Mouse (Mus musculus) left cerebral cortex, postnatal 4 days (tissue): ENCODE measurements around the gene Sys1. TPM values are rescaled to one million over a fixed set of nuclear protein-coding genes. Genes with fewer than 3 reads are reported as not detected.
A peak's percentile ranks its signal among the peaks of the same experiment; 100 is the strongest.

Experiments
- DNase-seq: peaks from one replicate; pipeline ENCODE4 v3.0.0-alpha.2; 2022
- intact Hi-C: fragments of 180-260 bp; cut with DNase I; formaldehyde crosslinking; loops from one replicate; pipeline ENCODE4 v1.15.1; 2025
- total RNA-seq, 2 experiments: library from RNA; stranded (reverse); gene quantifications; 2 replicates each; pipeline ENCODE4 v1.2.3; 2021

Gene Sys1
- total RNA-seq, 2 experiments from 2014 or later, result 42.5 to 45.8 TPM

DNA sequence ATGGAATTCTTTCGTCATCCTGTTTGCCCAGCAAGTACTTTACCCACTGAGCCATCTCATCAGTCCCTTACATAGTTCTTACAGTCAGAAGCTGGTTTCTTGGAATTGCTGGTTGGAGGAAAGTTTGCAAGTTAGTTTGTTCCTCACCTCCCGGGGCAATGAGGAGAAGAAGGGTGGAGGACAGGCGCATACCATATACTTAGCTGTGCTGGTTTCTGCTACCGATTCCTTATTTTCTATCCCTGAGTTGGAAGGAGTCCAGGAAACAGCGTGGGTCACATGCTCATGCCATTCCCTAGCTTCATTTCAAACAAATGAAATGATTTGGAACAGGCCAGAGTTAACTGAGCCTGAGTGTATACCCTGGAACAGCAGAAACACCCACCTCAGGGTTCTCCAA, 7.8 kb upstream of the Sys1 start:
- no peak for DNase-seq
- intact Hi-C loops, result no loop called here

DNA sequence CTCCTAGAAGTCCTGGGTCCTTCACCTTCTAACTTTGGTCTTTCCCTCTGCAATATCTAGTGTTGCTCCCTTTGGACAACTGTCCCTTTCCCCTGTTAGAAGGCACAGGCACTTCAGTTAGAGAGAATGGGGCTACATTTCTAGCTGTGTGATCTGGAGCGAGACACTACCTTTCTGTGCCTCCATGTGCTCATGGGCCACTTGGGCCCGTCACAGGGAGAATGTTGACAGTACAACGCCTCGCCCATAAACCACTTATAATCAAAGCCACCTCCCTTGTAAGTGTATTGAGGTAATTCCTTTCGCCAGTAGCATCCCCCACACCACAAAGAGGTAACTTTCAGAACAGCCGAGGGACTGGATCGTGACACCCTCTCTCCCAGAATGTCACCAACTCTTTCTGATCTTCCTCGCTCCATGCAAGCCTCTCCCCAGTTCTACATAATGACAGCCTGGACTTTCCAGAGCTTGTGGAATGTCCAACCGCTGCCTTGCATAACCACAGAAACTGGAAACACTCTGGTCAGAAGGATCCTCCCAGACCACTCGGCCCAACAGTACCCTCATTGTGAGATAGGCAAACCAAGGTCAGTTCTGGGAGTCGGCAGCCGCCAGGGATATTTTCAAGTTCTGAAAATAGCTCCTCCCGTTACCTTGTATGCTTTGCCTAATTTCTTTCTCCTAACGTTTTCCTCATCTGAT, 7.3 kb upstream of the Sys1 start:
- intact Hi-C loops, result no loop called here
- no peak for DNase-seq

DNA sequence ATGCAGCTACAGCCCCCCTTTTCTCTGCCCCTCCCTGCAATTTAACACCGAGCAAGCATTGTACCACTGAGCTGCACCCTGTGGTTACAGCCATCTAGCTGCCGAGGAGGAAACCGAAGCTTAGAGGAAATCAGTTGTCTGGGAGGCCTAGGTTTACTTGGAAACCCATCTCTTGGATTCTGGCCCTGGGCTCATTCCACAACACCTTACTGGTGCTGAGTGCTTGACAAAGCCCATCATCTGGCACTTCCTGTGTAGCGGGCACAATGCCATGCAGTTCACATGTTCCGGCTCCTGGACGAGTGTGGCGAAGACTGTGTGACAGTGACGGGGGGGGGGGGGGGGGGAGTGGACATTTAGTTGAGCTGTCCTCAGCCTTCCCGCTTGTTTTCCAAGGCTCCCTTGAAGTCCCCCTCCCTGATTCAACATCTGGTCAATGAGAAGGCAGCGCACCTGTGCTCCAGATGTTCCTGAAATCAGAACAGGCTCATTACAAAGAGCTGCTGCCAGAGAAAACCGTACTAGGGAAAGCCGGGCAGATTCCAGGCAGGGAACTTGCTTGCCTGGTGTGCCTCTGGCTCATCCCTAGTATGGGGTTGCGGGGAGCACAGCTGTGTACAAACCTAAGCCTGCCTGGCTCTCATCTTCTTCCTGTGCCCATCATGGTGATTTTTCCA, 4.6 kb upstream of the Sys1 start:
- intact Hi-C loops, result no loop called here
- DNase-seq, result no peak

DNA sequence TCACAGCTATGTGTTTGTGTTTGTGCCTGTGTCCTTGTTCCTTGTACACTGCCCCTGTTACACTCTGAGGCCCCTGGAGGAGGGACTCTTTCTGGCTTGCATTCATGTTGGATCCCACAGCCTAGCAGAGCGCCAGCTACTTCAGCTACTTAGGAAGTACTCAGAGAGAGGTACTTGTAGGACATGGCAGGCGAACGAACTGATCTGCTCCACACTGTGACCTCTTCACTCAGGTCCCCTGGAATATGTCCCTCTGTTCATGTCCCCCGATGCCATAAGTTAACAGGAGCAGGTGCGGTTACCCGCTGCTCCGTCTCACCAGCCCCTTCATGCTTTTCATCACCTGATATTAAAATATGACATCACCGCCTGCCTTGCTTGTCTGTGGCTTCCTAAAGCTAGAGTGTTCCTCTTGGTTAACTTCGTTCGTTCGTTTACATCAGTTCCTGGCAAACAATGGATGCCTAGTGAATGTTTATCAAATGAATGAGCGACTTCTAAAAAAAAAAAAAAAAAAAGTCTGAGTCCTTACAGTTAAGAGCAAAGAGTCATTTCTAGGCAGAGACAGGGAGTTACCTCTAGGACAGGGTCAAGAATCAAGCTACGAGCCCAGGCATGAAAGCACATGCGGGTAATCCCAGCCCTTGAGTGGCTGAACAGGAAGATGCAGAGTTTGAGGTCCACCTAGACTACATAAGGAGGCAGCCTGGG, 3.6 kb upstream of the Sys1 start:
- intact Hi-C loops, result no loop called here
- no peak for DNase-seq

DNA sequence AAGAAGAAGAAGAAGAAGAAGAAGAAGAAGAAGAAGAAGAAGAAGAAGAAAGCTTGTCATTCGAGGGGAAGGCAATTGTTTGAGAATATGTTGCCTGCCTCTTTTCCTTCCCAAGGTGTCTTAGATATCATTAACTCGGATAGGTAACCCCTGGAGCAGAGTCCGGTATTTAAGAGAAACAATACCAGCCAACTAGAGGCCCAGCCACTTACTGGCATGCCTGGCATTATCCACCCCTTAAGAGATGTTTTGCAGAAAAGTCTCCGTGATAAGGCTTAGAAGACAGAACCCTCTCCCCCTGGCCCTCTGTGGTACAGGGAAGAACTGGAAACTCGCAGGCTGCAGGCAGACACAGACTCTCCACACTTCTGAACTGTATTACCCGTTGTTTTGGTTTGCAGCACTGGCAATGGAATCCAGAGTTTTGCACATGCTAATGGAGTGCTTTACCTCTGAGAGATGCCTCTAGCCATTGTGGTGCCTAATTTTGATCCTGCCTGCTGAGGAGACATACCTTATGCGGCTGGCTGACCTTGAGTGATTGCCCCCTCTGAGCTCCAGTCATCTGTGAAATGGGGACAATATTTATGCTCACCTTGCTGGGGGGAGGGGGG, 2.8 kb upstream of the Sys1 start:
- DNase-seq, result no peak
- intact Hi-C loops, result no loop called here

DNA sequence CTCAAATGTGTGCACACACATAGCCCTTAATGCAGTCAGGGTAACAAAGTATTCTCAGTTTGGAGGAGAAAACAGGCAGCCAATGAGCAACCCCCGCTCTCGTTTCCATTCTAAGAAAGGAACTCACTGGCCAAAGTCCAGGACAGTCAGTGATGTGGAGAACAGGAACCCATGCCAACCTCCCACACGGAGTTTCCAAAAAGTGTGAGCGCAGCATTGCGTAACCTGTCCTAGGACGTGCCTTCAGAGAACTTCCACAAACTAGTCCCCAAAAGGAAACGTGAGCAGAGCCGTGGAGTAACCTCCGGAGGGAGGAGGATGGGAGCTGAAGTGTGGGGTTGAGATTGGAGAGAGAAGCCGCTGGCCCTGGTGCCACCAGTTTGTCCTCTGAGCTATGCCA, 1.9 kb upstream of the Sys1 start:
- intact Hi-C loops, result loop anchor here (5.0 kb wide), 1 partner anchor 38 kb away; no protein-coding TSS in a partner anchor
- DNase-seq, result no peak

DNA sequence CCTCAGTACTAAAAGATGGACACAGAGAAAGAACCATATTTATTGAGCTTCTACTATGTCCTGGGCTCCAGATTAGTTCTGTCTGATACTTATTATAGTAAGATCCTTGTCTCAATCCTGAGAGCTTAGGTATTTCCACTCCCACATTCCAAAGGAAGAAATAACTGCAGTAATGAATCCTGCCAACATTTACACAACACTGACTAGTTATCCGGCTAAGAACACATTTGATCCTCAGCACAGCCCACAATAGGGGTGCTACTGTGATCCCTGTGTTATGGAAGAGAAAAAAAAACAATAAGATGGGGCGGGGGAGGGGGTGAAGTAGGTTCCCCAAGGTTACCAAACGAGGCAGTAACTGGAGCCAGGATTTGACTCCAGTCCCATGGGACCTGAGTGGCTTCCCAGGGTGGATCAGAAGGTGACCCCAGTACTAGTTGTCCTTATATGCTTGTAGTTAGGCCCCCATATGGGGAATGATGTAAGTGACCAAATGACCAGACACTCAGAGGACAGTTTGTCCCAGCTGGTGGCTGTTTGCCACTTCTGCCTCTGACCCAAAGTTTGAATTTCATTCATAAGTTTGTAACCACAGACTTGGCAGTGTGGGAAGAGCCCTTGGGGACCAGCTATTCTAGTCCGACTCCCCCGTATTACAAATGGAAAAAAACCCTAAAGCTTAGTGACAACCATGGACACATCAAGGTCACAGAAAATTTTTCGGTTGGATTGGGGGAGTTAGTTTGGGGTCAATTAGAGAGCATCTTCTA, 1.2 kb upstream of the Sys1 start:
- intact Hi-C loops, result loop anchor here (5.0 kb wide), 1 partner anchor 38 kb away; no protein-coding TSS in a partner anchor
- DNase-seq, result no peak

DNA sequence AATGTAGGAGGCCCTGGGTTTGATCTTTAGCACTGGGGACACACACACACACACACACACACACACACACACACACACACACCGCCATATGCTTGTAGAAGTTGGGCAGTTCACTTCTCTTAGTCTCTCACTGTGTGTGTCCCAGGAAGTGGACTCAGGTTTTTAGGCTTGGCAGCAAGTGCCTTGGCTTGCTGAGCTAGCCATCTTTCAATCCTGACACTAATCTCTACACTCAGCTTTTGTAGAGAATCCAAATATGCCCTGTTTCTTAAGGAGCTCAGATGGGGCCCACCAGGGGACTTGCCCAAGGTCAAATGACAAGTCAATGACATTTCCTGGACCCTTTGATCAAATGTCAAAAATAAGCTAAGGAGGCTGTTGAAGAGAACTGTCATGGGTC, 351 bp upstream of the Sys1 start:
- no peak for DNase-seq
- intact Hi-C loops, result loop anchor here (5.0 kb wide), 1 partner anchor 39 kb away; no protein-coding TSS in a partner anchor

DNA sequence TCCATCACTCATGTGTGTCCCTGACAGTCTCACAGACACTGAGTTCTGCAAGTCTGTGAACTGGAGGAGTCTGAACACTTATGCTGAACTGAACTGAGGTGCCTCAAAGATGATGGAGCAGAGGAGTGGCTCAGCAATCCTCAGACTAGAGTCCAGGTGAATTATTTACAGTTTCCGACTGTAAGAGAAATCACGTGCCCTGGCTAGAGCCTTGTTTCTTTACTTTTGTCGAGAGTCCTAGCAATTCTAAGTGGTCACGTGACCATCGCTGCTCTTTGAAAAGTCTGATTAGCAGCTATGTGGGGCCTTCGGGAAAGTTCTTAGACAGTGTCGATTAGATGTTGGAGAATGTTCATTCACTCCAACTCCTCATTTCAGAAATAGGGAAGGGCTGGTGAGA, 1.2 kb downstream of the Sys1 start:
- intact Hi-C loops, result loop anchor here (5.0 kb wide), 1 partner anchor 41 kb away; no protein-coding TSS in a partner anchor
- no peak for DNase-seq

DNA sequence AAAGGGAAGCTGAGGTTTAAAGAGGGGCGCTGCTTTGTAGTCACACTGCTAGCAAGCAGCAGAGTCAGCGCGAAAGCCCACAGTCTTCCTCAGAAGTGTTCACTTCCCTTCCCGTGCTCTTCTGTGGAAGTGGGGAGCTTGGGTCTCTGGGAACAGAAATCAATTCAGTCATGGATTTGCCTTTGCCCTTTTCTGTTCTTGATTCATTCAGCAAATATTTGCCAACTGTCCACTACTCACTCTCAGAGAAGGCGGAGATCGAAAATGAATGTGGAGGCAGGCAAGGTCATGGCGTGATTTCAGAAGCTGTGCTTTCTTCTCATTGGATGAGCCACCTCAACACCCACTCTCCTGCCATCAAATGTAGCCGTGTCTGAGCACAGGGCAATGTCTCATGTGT, 1.8 kb downstream of the Sys1 start:
- intact Hi-C loops, result loop anchor here (5.0 kb wide), 1 partner anchor 41 kb away; no protein-coding TSS in a partner anchor
- no peak for DNase-seq

DNA sequence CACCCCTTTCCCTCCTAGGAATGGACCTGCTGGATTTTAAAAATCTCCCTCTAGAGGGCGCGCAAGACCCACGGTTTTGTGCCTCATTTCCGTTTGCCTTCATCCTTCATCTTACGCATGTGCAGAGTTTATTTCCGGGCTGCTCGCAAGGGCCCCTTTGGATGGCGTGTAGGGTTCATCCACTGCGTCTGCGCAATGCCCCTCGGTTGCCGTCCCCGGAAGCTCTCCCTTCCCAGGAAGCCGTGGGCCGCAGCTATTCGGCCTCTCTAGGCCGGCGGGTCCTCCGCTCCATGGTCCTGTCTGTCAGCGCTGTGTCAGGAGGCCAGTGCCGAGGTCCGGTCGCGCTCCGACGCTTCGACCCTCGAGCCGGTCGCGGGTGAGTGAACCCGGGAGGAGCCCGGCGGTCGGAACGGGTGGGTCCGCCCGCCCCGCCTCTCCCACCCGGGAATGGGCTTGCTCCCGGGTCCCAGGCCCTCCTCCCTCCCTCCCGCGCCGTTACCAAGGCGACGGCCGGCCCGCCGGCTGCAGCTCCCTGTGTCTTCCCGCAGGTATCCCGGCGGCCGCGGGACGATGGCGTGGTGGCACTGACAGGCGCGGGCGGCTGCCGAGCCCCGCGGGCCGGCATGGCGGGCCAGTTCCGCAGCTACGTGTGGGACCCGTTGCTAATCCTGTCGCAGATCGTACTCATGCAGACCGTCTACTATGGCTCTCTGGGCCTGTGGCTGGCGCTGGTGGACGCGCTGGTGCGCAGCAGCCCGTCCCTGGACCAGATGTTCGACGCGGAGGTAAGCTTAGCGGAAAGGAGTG, 4.2 kb downstream of the Sys1 start, which contains the start of gene Gm20458:
Gm20458 (plus strand) TSS at position 223 of the 807 bp plus-strand sequence.
- intact Hi-C loops, result no loop called here
- DNase-seq, result peak; percentile 96

DNA sequence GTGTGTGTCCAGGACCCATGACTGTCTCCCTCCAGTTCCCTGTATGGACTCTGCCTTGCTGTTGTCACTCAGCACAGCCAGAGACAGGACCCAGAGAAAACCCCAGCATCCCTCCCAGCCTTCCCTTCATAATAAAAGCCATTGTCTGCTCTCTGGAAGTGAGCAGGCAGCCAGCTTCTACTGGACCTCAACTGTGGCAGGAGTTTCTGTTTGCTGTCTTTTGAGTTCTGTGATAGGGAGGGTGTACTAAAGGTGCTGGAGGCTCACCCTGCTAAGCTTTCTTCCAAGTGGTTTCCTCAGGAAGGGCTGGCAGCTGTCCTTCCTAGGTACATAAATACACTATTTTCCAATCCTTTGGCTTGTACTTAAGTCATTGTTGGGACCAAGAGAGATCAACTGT, 8.4 kb downstream of the Sys1 start:
- intact Hi-C loops, result no loop called here
- no peak for DNase-seq

DNA sequence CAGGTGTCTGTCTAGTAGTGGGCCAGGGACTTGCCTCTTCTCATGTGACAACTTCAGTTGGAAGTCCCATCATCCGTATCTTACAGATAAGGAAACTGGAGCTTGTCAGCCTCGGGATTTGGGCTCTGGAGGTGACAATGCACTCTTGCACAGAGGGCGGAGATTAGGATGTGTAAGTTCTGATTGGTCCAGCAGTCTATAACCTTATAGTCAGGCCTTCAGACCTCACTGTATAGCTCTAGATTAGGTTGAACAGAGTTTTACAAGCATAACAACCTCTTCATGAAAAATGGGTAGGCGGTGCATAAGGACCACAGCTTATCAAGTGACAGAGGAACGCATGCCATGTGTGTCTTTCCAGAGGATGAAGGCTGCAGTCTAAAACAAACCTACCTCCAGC, 10.0 kb downstream of the Sys1 start:
- DNase-seq, result no peak
- intact Hi-C loops, result no loop called here

DNA sequence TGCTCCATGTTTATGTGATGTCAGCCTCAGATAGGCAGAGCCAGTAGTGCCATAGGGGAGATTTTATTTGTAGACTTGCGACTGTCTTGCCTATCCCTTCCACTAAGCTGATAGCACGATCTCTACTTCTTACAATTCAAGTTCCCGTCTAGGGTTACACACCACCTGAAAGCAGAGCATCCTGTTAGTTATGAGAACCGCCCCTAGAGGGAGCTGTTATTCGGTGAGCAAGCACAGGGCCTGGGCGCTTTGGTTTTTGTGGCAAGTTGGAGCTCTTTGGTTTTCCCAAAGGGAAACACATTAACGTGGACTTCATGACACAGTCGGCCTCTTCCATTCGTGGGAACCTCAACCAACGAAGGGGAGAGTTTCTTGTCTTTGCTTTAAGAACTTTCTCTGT, 13.5 kb downstream of the Sys1 start:
- DNase-seq, result peak; percentile 59
- intact Hi-C loops, result no loop called here

DNA sequence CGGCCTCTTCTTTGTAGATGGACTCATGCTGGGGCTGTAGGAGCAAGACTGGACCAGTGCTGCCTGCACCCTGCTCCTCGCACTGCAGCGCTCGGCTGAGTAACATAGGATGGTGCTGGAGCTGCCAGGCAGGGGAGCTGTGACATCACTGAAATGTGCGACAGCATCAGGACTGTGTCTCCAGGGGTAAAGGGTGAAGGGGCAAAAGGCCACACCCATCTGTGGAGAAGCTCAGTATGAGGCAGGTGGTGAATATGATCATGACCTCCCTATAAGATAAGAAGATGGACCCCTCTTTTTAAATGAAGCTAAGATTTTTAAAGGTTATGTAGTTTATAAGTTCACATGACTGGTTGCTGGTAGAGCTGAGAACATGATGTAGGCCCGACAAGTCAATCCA, 16.9 kb downstream of the Sys1 start, which contains the start of gene Trp53tg5:
Trp53tg5 (minus strand) TSS at position 101 of the 400 bp plus-strand sequence.
- intact Hi-C loops, result no loop called here
- DNase-seq, result no peak

DNA sequence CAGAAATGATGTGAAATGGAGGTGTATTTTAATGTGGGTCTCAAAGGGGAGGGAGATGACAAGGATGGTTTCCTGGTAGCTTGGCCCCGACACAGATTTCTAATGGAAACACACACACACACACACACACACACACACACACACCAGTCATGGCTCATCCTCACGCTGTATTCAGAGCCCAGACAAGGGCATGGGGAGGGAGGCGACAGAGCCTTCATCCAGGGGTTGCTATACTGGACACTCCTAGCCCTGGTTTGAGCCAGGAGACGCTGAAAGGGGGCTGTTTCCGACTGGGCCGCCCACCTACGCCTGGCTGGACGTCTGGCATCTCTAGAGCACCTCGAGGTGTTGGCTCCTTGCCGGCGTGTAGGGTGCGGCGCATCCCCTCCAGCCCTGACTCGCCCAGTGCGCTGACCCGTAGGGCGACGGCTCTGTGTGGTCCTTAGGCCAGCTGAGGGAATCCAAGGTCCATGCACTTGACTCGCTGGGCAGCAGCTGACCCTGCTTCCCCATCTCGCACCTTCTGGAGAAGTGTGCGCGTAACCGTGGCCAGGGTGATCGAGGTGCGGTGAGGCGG, 29.0 kb downstream of the Sys1 start, which contains the start of gene Dbndd2:
Dbndd2 (plus strand) TSS at position 426 of the 577 bp plus-strand sequence.
- intact Hi-C loops, result no loop called here
- no peak for DNase-seq

DNA sequence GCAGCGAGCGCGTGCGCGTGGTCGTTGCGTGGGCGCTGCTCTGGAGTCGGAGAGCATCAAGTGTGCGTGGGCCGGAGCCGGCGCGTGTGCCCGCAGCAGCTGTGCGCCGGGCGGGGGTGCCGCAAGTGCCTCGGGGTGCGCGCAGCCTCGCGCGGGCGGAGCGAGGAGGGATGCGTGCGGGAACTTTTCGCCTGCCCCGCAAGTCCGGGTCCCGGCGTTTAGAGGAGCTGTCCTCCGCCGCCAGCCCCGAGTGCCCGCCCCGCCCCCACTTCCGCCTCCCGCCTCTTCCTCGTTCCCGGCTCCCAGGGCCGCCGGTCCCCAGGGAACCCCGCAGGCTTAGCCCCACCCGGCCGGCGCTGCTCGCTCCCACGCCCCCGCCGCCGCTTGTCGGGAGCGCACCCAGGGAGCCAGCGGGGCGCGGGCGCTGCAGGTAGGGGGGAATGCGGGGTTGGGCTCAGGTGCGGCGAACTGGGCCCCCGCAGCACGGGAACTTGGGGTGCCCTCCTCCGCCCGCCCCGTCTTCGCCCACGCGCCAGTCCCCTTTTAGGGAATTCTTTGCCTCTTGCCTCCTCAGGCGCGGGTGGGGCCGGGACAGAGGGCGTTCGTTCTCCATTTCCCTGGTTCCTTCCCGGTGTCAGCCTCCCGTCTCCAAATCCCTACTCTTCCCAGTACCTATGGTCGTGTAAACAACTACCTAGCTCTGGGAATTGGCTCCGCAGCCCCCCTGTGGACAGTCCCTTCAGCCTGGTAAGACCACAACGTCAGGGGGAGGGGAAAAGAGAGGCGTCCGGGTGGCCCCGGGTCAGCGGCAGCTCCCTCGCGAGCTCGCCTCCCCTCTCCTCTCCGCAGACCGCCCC, 29.7 kb downstream of the Sys1 start:
- intact Hi-C loops, result no loop called here
- peak; percentile 48 for DNase-seq

DNA sequence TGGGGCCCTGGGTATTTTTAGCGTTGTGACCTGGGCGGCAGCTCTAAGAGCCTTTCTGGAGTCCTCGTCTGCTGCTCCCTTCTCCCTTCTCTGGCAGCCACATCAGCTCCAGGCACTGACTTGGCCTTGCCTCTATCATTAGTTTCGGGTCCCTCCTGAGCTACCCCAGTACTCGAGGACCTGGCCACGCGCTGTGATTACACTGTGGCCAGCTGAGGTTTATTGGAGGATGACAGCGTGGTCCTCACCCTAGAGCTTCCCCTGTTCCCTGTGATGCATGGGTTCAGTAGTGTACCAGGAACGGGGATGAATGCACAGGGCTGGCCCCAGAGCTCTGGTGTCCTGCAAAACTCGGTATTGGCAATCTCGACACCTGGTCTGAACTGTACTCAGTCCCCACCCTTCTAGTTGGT, 30.4 kb downstream of the Sys1 start:
- no peak for DNase-seq
- intact Hi-C loops, result no loop called here
